Mouse (Mus musculus) lung, postnatal 36 days (tissue): Measurements from ENCODE around the gene Olfr60.

ENCODE experiments used
- DNase-seq: peaks from one replicate; pipeline ENCODE4 v3.0.0; 2022; ENCODE audit warnings: mixed read lengths

Gene Olfr60

GRCm38 (mm10) chr7:140361571-140361970 lies at the start of gene Olfr60:
Olfr60 (minus strand) TSS chr7:140361671.
- DNase-seq: no peak

- no peak for DNase-seq
Observed at GRCm38 (mm10) chr7:140402818-140403217, 41.3 kb upstream of the Olfr60 start, which contains the start of gene Olfr531. Olfr531 (minus strand) TSS chr7:140402918.

GRCm38 (mm10) chr7:140376911-140377310 lies 15.4 kb upstream of the Olfr60 start:
- DNase-seq: no peak

- no peak for DNase-seq
Observed at GRCm38 (mm10) chr7:140376231-140376630, 14.8 kb upstream of the Olfr60 start, which contains the start of gene Olfr530. Olfr530 (minus strand) TSS chr7:140376331.

- no peak for DNase-seq
Observed at GRCm38 (mm10) chr7:140374300-140374699, 12.8 kb upstream of the Olfr60 start.

DNA sequence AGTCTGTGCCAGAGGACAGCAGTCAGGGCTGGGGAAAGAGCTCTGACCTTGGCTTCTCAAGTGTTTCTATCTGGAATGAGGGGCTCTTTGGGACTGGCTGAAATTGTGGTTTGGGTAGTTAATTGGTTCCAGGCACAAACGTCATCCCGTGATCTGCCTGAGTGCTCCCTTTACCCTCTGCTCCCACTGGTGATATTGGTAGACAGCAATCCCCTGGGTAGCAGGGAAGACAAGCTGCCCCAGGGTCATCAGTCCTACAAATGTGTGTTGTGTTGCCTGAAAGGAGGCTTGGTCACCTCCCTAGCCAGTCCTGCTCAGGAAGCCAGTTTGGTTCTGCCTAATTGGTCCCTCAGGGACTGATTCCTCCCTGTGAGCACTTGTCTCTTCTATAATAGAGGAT lies 27.8 kb downstream of the Olfr60 start, which contains the start of gene Olfr527:
TSS of gene Olfr527 (plus strand) at position 301 of the 400 bp plus-strand sequence.
- no peak for DNase-seq

- DNase-seq: no peak
Observed at GRCm38 (mm10) chr7:140329766-140330304, 31.6 kb downstream of the Olfr60 start.

GRCm38 (mm10) chr7:140321135-140321534 lies 40.3 kb downstream of the Olfr60 start:
- no peak for DNase-seq

DNA sequence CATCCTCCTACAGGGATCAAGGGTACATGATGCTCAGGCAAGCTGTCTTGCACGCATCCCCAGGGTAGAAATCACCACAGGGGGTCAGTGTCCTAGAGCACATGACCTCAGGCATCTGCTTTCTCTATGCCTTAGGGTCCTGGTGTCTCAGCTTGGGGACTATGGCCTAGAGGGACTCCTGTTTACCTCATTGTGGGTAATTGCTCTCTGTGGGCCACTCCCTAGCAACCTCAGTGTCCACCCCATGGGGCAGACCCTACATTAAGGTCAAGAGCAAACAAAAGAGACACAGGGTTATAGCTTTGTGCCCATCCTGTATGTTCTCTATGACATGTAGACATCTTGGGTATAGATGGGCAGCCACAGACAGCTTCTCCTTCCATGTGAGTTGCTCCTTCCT lies 40.9 kb downstream of the Olfr60 start, which contains the start of gene Olfr525:
TSS of gene Olfr525 (plus strand) at position 301 of the 400 bp plus-strand sequence.
- no peak for DNase-seq

GRCm38 (mm10) chr7:140319861-140320385 lies 41.5 kb downstream of the Olfr60 start:
- no peak for DNase-seq

DNA sequence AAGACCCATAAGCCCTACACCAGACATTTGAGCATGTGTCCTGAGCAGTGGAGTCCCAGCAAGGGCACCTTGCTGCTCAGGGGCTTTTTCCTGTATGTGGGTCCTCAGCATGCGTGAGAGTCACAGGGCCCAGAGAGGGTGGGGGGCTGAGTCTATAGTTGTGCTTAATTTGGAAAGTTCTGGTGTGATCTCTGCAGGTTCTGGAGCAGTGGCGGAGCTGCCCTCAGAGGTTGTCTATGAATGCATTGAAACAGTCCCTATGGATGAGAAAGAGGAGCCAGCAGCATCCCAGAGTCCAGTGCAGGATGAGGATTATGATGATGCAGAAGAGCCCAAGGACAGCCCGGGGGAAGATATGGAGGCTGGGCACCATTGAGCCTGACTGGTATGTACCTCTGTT lies 62.1 kb downstream of the Olfr60 start:
- DNase-seq: no peak

DNA sequence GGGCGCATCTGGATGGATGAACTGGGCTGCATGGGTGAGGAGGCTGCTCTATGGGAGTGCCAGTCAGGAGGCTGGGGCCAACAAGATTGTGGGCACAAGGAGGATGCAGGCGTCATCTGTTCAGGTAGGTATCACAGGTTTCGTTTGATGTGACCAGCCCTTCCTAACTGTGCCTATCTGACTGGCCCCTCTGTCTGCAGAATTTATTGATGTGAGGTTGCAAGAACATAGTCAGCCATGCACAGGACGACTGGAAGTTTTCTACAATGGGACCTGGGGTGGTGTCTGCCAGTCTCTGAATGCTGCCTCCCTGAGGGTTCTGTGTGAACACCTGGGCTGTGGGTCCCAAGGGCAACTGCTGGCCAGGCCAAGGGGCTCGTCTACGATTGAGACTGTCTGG lies 64.6 kb downstream of the Olfr60 start:
- DNase-seq: no peak

- no peak for DNase-seq
Observed at GRCm38 (mm10) chr7:140295746-140296145, 65.7 kb downstream of the Olfr60 start.
